Mouse (Mus musculus): Measurements from ENCODE around the gene Frmpd1. TPM values are rescaled to one million over a fixed set of nuclear protein-coding genes. Genes with fewer than 3 reads are reported as not detected.

Gene Frmpd1
- polyA plus RNA-seq, 1 experiment = not detected

DNA sequence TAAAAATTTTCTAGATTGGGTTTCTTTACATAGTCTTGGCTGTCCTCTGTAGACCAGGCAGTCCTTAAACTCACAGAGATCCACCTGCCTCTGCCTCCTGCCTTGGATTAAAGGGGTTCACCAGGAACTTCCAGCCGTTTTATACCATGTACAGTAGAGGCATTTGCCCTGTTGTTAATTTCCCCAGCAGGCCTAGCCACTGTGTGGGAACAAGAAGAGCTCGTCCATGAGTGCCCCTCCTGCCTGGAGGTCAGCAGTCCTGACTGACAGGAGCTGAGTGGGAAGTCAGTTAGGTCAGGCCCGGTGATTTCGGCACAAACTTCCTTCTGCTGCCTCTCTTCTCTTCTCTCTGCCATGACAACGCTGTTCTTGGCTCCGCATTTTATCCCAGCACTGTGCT, 123.9 kb downstream of the Frmpd1 start:
- TF ChIP-seq CTCF (IDR thresholded peaks at IDR 0.05; ENCODE audit: control insufficient read depth, insufficient read depth, low read length) = no peak
- TF ChIP-seq POLR2A (IDR thresholded peaks at IDR 0.05; ENCODE audit: borderline replicate concordance, control insufficient read depth, low read depth, low read length) = no peak
- 70% methylated on average over 6 of the region's 6 CpGs for WGBS
- Histone ChIP-seq H3K4me1 (ENCODE audit: control insufficient read depth, insufficient read depth, low read length) (no peaks in the 10 kb centered on the region), H3K4me3 (replicated peaks; ENCODE audit: control insufficient read depth, low read depth, low read length) (no peak overlapping the region), H3K27ac (ENCODE audit: control insufficient read depth, insufficient read depth, low read depth, low read length, poor library complexity) (no peak overlapping the region)

DNA sequence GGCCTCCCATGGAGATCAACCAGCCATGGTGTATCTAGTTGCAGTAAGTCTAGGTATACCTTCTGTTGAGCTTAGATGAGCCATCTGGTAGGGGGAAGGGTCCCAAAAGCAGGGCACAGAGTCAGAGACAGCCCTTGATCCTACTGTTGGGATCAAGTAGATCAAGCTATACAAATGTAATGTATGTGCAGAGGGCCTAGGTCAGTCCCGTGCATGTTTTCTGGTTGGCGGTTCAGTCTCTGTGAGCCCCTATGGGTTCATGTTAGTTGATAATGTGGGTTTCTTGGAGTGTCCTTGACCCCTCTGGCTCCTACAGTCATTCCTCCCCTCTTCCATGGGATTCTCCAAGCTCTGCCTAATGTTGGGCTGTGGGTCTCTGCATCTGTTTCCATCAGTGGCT, 126.4 kb downstream of the Frmpd1 start:
- no peak overlapping the region for H3K4me3 ChIP-seq (replicated peaks; ENCODE audit: control insufficient read depth, low read depth, low read length)
- 91% methylated on average over 2 of the region's 2 CpGs for WGBS

DNA sequence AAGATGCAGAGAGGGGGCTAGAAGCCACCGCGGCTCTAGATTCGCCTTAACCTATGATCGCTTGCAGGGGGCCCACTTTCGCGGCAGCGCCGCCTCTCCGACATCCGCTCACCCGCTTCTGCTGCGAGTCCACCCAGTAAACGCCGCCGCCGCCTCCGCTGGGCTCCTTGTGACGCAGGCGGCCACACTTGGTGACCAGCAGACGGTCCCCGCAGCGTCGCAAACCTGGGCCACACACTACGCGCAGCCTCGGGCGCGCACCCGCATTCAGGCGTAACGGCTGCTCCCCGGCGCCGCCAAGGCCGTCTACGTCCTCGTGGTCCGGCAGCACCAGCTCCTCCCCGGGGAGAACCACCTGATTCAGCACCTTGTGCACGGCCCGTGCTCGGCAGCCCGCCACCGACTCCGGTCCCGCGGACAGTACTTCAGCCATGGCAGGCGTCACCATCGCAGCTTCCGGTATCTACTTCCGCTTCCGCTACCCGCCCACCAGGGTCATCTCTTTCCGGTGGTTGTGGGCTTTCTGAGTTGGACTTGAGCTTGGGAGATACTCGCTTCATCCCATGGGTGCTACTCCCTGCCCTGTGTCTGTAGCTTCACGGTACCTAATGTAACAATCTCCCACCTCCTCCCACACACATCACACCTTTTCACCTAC, 135.6 kb downstream of the Frmpd1 start:
- TF ChIP-seq POLR2A (IDR thresholded peaks at IDR 0.05; ENCODE audit: borderline replicate concordance, control insufficient read depth, low read depth, low read length) (peak; percentile 79; the same call in 1 of the 2 replicates), CTCF (IDR thresholded peaks at IDR 0.05; ENCODE audit: control insufficient read depth, insufficient read depth, low read length) (no peak)
- Histone ChIP-seq H3K4me3 (replicated peaks; ENCODE audit: control insufficient read depth, low read depth, low read length) (peak overlapping the region; percentile 93), H3K27ac (ENCODE audit: control insufficient read depth, insufficient read depth, low read depth, low read length, poor library complexity) (peak overlapping the region; percentile 94), H3K4me1 (ENCODE audit: control insufficient read depth, insufficient read depth, low read length) (no peaks in the 10 kb centered on the region; the same call in 1 of the 2 replicates)
- WGBS = under 1% methylated on average over 56 of the region's 56 CpGs

More for the DNA sequence above, 126.4 kb downstream of the Frmpd1 start:
- no peak overlapping the region for H3K27ac ChIP-seq (ENCODE audit: control insufficient read depth, insufficient read depth, low read depth, low read length, poor library complexity)
- TF ChIP-seq POLR2A (IDR thresholded peaks at IDR 0.05; ENCODE audit: borderline replicate concordance, control insufficient read depth, low read depth, low read length) = no peak
- no peak for TF ChIP-seq CTCF (IDR thresholded peaks at IDR 0.05; ENCODE audit: control insufficient read depth, insufficient read depth, low read length)
- no peaks in the 10 kb centered on the region for H3K4me1 ChIP-seq (ENCODE audit: control insufficient read depth, insufficient read depth, low read length)

DNA sequence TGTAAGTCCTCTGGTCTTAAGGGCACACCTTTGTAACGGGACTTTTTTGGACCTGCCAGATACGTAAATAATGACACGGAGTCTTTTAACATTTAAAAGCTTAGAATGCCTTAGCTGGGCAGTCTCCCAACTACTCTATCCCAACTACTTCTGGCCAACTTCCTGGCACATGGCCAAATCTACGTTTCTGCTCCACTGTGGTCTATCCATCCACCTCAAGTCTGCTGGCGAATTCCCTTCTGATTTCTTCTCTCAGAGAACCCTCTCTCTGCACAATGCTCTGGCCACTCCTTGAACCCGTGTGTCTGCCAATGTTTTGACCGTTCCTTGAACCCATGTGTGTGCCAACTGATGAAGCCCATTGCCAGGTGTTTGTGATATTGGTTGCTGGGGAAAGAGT, 146.5 kb downstream of the Frmpd1 start:
- Histone ChIP-seq H3K27ac (ENCODE audit: control insufficient read depth, insufficient read depth, low read depth, low read length, poor library complexity) (no peak overlapping the region), H3K4me1 (ENCODE audit: control insufficient read depth, insufficient read depth, low read length) (no peaks in the 10 kb centered on the region; the same call in 1 of the 2 replicates), H3K4me3 (replicated peaks; ENCODE audit: control insufficient read depth, low read depth, low read length) (no peak overlapping the region)
- WGBS = 79% methylated on average over 7 of the region's 7 CpGs
- TF ChIP-seq CTCF (IDR thresholded peaks at IDR 0.05; ENCODE audit: control insufficient read depth, insufficient read depth, low read length) (no peak), POLR2A (IDR thresholded peaks at IDR 0.05; ENCODE audit: borderline replicate concordance, control insufficient read depth, low read depth, low read length) (no peak)

DNA sequence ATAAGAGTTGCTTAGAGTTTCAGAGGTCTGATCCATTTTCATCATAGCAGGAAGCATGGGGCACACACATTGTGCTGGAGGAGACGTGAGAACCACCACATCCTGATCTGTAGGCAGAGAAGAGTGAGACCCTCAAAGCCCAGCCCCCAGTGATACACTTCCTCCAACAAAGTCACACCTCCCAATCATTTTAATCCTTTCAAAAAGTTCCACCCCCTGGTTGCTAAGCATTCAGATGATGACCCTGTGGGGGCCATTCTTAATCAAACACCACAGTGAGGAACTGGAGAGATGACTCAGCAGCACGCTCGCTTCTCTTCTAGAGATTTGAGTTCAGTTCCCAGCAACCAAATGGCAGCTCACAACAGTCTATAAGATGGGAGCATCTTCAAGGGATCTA, 147.8 kb downstream of the Frmpd1 start:
- H3K4me3 ChIP-seq (replicated peaks; ENCODE audit: control insufficient read depth, low read depth, low read length) = no peak overlapping the region
- WGBS = 39% methylated on average over 3 of the region's 3 CpGs
- no peak overlapping the region for H3K27ac ChIP-seq (ENCODE audit: control insufficient read depth, insufficient read depth, low read depth, low read length, poor library complexity)
- no peaks in the 10 kb centered on the region; the same call in 1 of the 2 replicates for H3K4me1 ChIP-seq (ENCODE audit: control insufficient read depth, insufficient read depth, low read length)
- TF ChIP-seq POLR2A (IDR thresholded peaks at IDR 0.05; ENCODE audit: borderline replicate concordance, control insufficient read depth, low read depth, low read length) (no peak), CTCF (IDR thresholded peaks at IDR 0.05; ENCODE audit: control insufficient read depth, insufficient read depth, low read length) (no peak)

Other genes with a start within 250 kb of the Frmpd1 start
- 5.9 and 8.7 TPM in 2 replicates for gene Grhpr, start 203.5 kb upstream of the Frmpd1 start, polyA plus RNA-seq (2011; ENCODE audit: insufficient read depth, insufficient read length, low replicate concordance, missing spikeins)
- 3.3 and 6.5 TPM in 2 replicates for gene Zbtb5, start 172.5 kb upstream of the Frmpd1 start, polyA plus RNA-seq (2011; ENCODE audit: insufficient read depth, insufficient read length, low replicate concordance, missing spikeins)
- gene Polr1e, start 166.3 kb upstream of the Frmpd1 start, polyA plus RNA-seq (2011; ENCODE audit: insufficient read depth, insufficient read length, low replicate concordance, missing spikeins) = 7.8 and 11.3 TPM in 2 replicates
- gene Fbxo10, start 100.3 kb upstream of the Frmpd1 start, polyA plus RNA-seq (2011; ENCODE audit: insufficient read depth, insufficient read length, low replicate concordance, missing spikeins) = 4.7 and 7.6 TPM in 2 replicates
- gene Tomm5, start 76.8 kb upstream of the Frmpd1 start, polyA plus RNA-seq (2011; ENCODE audit: insufficient read depth, insufficient read length, low replicate concordance, missing spikeins) = 70.0 and 74.4 TPM in 2 replicates
- gene Trmt10b, start 112.3 kb downstream of the Frmpd1 start, polyA plus RNA-seq (2011; ENCODE audit: insufficient read depth, insufficient read length, low replicate concordance, missing spikeins) = 0.75 and 18.5 TPM in 2 replicates
- gene Dcaf10, start 157.2 kb downstream of the Frmpd1 start, polyA plus RNA-seq (2011; ENCODE audit: insufficient read depth, insufficient read length, low replicate concordance, missing spikeins) = 8.2 and 12.4 TPM in 2 replicates
- gene Exosc3, start 157.9 kb downstream of the Frmpd1 start, polyA plus RNA-seq (2011; ENCODE audit: insufficient read depth, insufficient read length, low replicate concordance, missing spikeins) = 26.6 and 43.1 TPM in 2 replicates
- gene Slc25a51, start 223.9 kb downstream of the Frmpd1 start, polyA plus RNA-seq (2011; ENCODE audit: insufficient read depth, insufficient read length, low replicate concordance, missing spikeins) = 97.1 and 115 TPM in 2 replicates